Mouse (Mus musculus) right cerebral cortex, postnatal 14 days (tissue): ENCODE measurements around the gene Mgst2.
A peak's percentile ranks its signal among the peaks of the same experiment; 100 is the strongest.

Source experiments
- DNase-seq: peaks from one replicate; pipeline ENCODE4 v3.0.0; 2022

The Mgst2 gene

GRCm38 (mm10) chr3:51654303-51655055, 5.7 kb upstream of the Mgst2 start:
- no peak for DNase-seq

- DNase-seq: no peak
Measured at GRCm38 (mm10) chr3:51659415-51659814, 745 bp upstream of the Mgst2 start.

- DNase-seq: no peak
Measured at GRCm38 (mm10) chr3:51660821-51661276, 689 bp downstream of the Mgst2 start.

GRCm38 (mm10) chr3:51661376-51661775, 1.2 kb downstream of the Mgst2 start:
- DNase-seq: no peak

GRCm38 (mm10) chr3:51661880-51662550, 1.9 kb downstream of the Mgst2 start:
- no peak for DNase-seq

GRCm38 (mm10) chr3:51662557-51662956, 2.4 kb downstream of the Mgst2 start:
- DNase-seq: no peak

GRCm38 (mm10) chr3:51668607-51669006, 8.4 kb downstream of the Mgst2 start:
- no peak for DNase-seq

GRCm38 (mm10) chr3:51670414-51671070, 10.4 kb downstream of the Mgst2 start:
- DNase-seq: no peak

- DNase-seq: no peak
Measured at GRCm38 (mm10) chr3:51671071-51671469, 10.9 kb downstream of the Mgst2 start.

- DNase-seq: no peak
Measured at GRCm38 (mm10) chr3:51672631-51673030, 12.5 kb downstream of the Mgst2 start.

GRCm38 (mm10) chr3:51673408-51674086, 13.4 kb downstream of the Mgst2 start:
- DNase-seq: peak; percentile 48

- no peak for DNase-seq
Measured at GRCm38 (mm10) chr3:51674963-51675362, 14.8 kb downstream of the Mgst2 start.

GRCm38 (mm10) chr3:51685539-51685938, 25.4 kb downstream of the Mgst2 start:
- DNase-seq: no peak

- no peak for DNase-seq
Measured at GRCm38 (mm10) chr3:51686316-51686715, 26.2 kb downstream of the Mgst2 start.

- no peak for DNase-seq
Measured at GRCm38 (mm10) chr3:51686791-51687190, 26.6 kb downstream of the Mgst2 start.

- no peak for DNase-seq
Measured at GRCm38 (mm10) chr3:51688725-51689124, 28.6 kb downstream of the Mgst2 start.

- DNase-seq: no peak
Measured at GRCm38 (mm10) chr3:51693196-51693595, 33.0 kb downstream of the Mgst2 start.

GRCm38 (mm10) chr3:51694576-51694975, 34.4 kb downstream of the Mgst2 start:
- DNase-seq: no peak

GRCm38 (mm10) chr3:51695713-51696112, 35.6 kb downstream of the Mgst2 start:
- DNase-seq: no peak

- DNase-seq: no peak
Measured at GRCm38 (mm10) chr3:51697931-51698330, 37.8 kb downstream of the Mgst2 start.

- no peak for DNase-seq
Measured at GRCm38 (mm10) chr3:51700123-51700522, 40.0 kb downstream of the Mgst2 start.

GRCm38 (mm10) chr3:51700731-51701280, 40.6 kb downstream of the Mgst2 start:
- DNase-seq: no peak

- peak; percentile 66 for DNase-seq
Measured at GRCm38 (mm10) chr3:51701281-51701751, 41.2 kb downstream of the Mgst2 start.
